Mouse (Mus musculus): Measurements from ENCODE around the gene Nlrp9b.
A peak's percentile ranks its signal among the peaks of the same experiment; 100 is the strongest.
"Not testable (repeated sequence)": the region's sequence is repeated elsewhere in the genome, so short reads cannot be mapped to it uniquely, and the experiment has no call there.

Gene Nlrp9b

GRCm38 (mm10) chr7:19991165-19991564, at the start of gene Nlrp9b:
TSS of gene Nlrp9b (plus strand) at chr7:19991465.
- not testable (repeated sequence) for DNase-seq

- no peak for DNase-seq
These were observed 46.6 kb upstream of the Nlrp9b start for GRCm38 (mm10) chr7:19944709-19945108.

GRCm38 (mm10) chr7:19945201-19945600, 46.1 kb upstream of the Nlrp9b start:
- DNase-seq, result no peak

GRCm38 (mm10) chr7:19945821-19946515, 45.3 kb upstream of the Nlrp9b start:
- no peak for DNase-seq

GRCm38 (mm10) chr7:19948956-19949355, 42.3 kb upstream of the Nlrp9b start:
- DNase-seq, result no peak

GRCm38 (mm10) chr7:19949996-19950395, 41.3 kb upstream of the Nlrp9b start:
- no peak for DNase-seq

GRCm38 (mm10) chr7:19950589-19950988, 40.7 kb upstream of the Nlrp9b start, which contains the start of gene Igsf23:
TSS of gene Igsf23 (minus strand) at chr7:19950756.
- no peak for DNase-seq

GRCm38 (mm10) chr7:19952320-19952986, 38.8 kb upstream of the Nlrp9b start:
- no peak for DNase-seq

- DNase-seq, result no peak
These were observed 38.2 kb upstream of the Nlrp9b start for GRCm38 (mm10) chr7:19953054-19953453.

GRCm38 (mm10) chr7:19955861-19956260, 35.4 kb upstream of the Nlrp9b start:
- no peak for DNase-seq

- peak; percentile 86 to 94 for DNase-seq
These were observed 34.9 kb upstream of the Nlrp9b start for GRCm38 (mm10) chr7:19956341-19956781.

- DNase-seq, result no peak
These were observed 28.8 kb upstream of the Nlrp9b start for GRCm38 (mm10) chr7:19962423-19962822.

GRCm38 (mm10) chr7:19964985-19965579, 26.2 kb upstream of the Nlrp9b start, which contains the start of gene Ceacam20:
TSS of gene Ceacam20 (plus strand) at chr7:19965412.
- no peak for DNase-seq

GRCm38 (mm10) chr7:19969106-19969505, 22.2 kb upstream of the Nlrp9b start:
- no peak for DNase-seq

GRCm38 (mm10) chr7:19969541-19970090, 21.6 kb upstream of the Nlrp9b start:
- no peak for DNase-seq

- no peak for DNase-seq
These were observed 21.1 kb upstream of the Nlrp9b start for GRCm38 (mm10) chr7:19970196-19970595.

- no peak for DNase-seq
These were observed 19.7 kb upstream of the Nlrp9b start for GRCm38 (mm10) chr7:19971516-19971915.

- not testable (repeated sequence) for DNase-seq
These were observed 5.5 kb downstream of the Nlrp9b start for GRCm38 (mm10) chr7:19996721-19997120.

GRCm38 (mm10) chr7:20009987-20010386, 18.7 kb downstream of the Nlrp9b start:
- DNase-seq, result no peak

GRCm38 (mm10) chr7:20064100-20064499, 72.8 kb downstream of the Nlrp9b start:
- DNase-seq, result not testable (repeated sequence)

GRCm38 (mm10) chr7:20078118-20078517, 86.9 kb downstream of the Nlrp9b start:
- DNase-seq, result not testable (repeated sequence)

- DNase-seq, result not testable (repeated sequence)
These were observed 108.1 kb downstream of the Nlrp9b start, which contains the start of gene Vmn1r91 for GRCm38 (mm10) chr7:20099380-20099779. TSS of gene Vmn1r91 (plus strand) at chr7:20099680.

GRCm38 (mm10) chr7:20122479-20122878, 131.2 kb downstream of the Nlrp9b start, which contains the start of gene Gm16442:
TSS of gene Gm16442 (minus strand) at chr7:20122579.
- DNase-seq, result not testable (repeated sequence)

Data from cerebellum, postnatal 14 days (tissue).